Mouse (Mus musculus) MEL (cell line): ENCODE results near the gene Borcs8. TPM values are rescaled to one million over a fixed set of nuclear protein-coding genes. Genes with fewer than 3 reads are reported as not detected.

Experiments used
- DNase-seq: peaks from one replicate; pipeline ENCODE4 v3.0.0; 2011; ENCODE audit warnings: low read depth, low spot score
- H3K27ac ChIP-seq: 2 replicates; pipeline ENCODE4 v1.5.1; 2012; ENCODE audit warnings: low read depth, mild to moderate bottlenecking, control low read depth, low read length, moderate library complexity; ENCODE audit not compliant: control insufficient read depth
- H3K27me3 ChIP-seq, 2 experiments: fragments of 150-350 bp in 1 of 2; sonication (generic) in 1 of 2; 2 replicates each; pipeline ENCODE4 v1.6.1; 2012; ENCODE audit warnings: low read length in 2 of 2, mild to moderate bottlenecking in 2 of 2, improper control_type of control experiment in 1 of 2, moderate library complexity in 1 of 2; ENCODE audit not compliant: insufficient read depth in 2 of 2, control insufficient read depth in 1 of 2
- H3K36me3 ChIP-seq, 2 experiments: 2 replicates each; pipeline ENCODE4 v1.6.1; 2012 to 2014; ENCODE audit warnings: low read length in 2 of 2, improper control_type of control experiment in 1 of 2, inconsistent platforms in 1 of 2, mild to moderate bottlenecking in 1 of 2; ENCODE audit not compliant: insufficient read depth in 2 of 2, control insufficient read depth in 1 of 2
- H3K4me1 ChIP-seq, 2 experiments: fragments of 150-350 bp in 1 of 2; sonication (generic) in 1 of 2; 2 replicates each; pipeline ENCODE4 v1.6.1; 2012; ENCODE audit warnings: low read length in 2 of 2, improper control_type of control experiment in 1 of 2, mild to moderate bottlenecking in 1 of 2; ENCODE audit not compliant: insufficient read depth in 2 of 2, control insufficient read depth in 1 of 2
- H3K4me3 ChIP-seq, 2 experiments: fragments of 150-350 bp in 1 of 2; sonication (generic) in 1 of 2; 2 replicates each; pipeline ENCODE4 v1.5.1; 2012; ENCODE audit warnings: low read depth in 2 of 2, low read length in 2 of 2, mild to moderate bottlenecking in 2 of 2, moderate library complexity in 2 of 2, control low read depth in 1 of 2, improper control_type of control experiment in 1 of 2; ENCODE audit not compliant: control insufficient read depth in 1 of 2, insufficient read depth in 1 of 2
- H3K79me2 ChIP-seq: 2 replicates; pipeline ENCODE4 v1.6.1; 2012; ENCODE audit warnings: mild to moderate bottlenecking, low read length, moderate library complexity; ENCODE audit not compliant: control insufficient read depth, poor library complexity, insufficient read depth
- H3K9ac ChIP-seq: 2 replicates; pipeline ENCODE4 v1.6.1; 2012; ENCODE audit warnings: low read depth, mild to moderate bottlenecking, control low read depth, low read length, moderate library complexity; ENCODE audit not compliant: control insufficient read depth, poor library complexity, severe bottlenecking
- H3K9me3 ChIP-seq: fragments of 150-350 bp; sonication (generic); replicated peaks from 2 replicates; pipeline ENCODE4 v1.6.1; 2012; ENCODE audit warnings: mild to moderate bottlenecking, low read length, improper control_type of control experiment, moderate library complexity; ENCODE audit not compliant: insufficient read depth
- BHLHE40 ChIP-seq: IDR thresholded peaks from 2 replicates; pipeline ENCODE4 v1.6.1; 2012; ENCODE audit warnings: low read depth, mild to moderate bottlenecking, inconsistent platforms, low read length, improper control_type of control experiment, borderline replicate concordance
- CHD2 ChIP-seq: IDR thresholded peaks from 2 replicates; pipeline ENCODE4 v1.6.1; 2011; ENCODE audit warnings: low read length, improper control_type of control experiment
- CTCF ChIP-seq, 3 experiments: IDR thresholded peaks in 2 of 3; conservative IDR thresholded peaks in 1 of 3; 2 replicates each; pipeline ENCODE4 v1.5.1; 2011 to 2012; ENCODE audit warnings: low read length in 3 of 3, low read depth in 2 of 3, mild to moderate bottlenecking in 2 of 3, improper control_type of control experiment in 1 of 3, inconsistent platforms in 1 of 3, mixed read lengths in 1 of 3, moderate library complexity in 1 of 3; ENCODE audit not compliant: control insufficient read depth in 1 of 3, insufficient read depth in 1 of 3, poor library complexity in 1 of 3, severe bottlenecking in 1 of 3
- ELF1 ChIP-seq: IDR thresholded peaks from 2 replicates; pipeline ENCODE4 v1.6.1; 2014; ENCODE audit warnings: low read depth, mild to moderate bottlenecking, inconsistent platforms, low read length, improper control_type of control experiment, moderate library complexity
- GATA1 ChIP-seq: IDR thresholded peaks from 2 replicates; pipeline ENCODE4 v1.6.1; 2011; ENCODE audit warnings: low read depth, low read length, improper control_type of control experiment
- JUND ChIP-seq: IDR thresholded peaks from 2 replicates; pipeline ENCODE4 v1.6.1; 2011; ENCODE audit warnings: low read depth, mild to moderate bottlenecking, improper control_type of control experiment, low read length
- MAZ ChIP-seq: IDR thresholded peaks from 2 replicates; pipeline ENCODE4 v1.6.1; 2012; ENCODE audit warnings: low read depth, mild to moderate bottlenecking, inconsistent platforms, low read length, improper control_type of control experiment
- MYC ChIP-seq: IDR thresholded peaks from 2 replicates; pipeline ENCODE4 v1.6.1; 2011; ENCODE audit warnings: low read depth, mild to moderate bottlenecking, low read length, improper control_type of control experiment, moderate library complexity
- NRF1 ChIP-seq: IDR thresholded peaks from 2 replicates; pipeline ENCODE4 v1.6.1; 2014; ENCODE audit warnings: low read depth, mild to moderate bottlenecking, inconsistent platforms, low read length, improper control_type of control experiment, moderate library complexity; ENCODE audit not compliant: poor library complexity, insufficient read depth, severe bottlenecking
- POLR2A ChIP-seq, 2 experiments: IDR thresholded peaks; 2 replicates each; pipeline ENCODE4 v1.6.1; 2011 to 2012; ENCODE audit warnings: low read length in 2 of 2, mild to moderate bottlenecking in 2 of 2, control low read depth in 1 of 2, improper control_type of control experiment in 1 of 2, low read depth in 1 of 2, moderate library complexity in 1 of 2; ENCODE audit not compliant: control insufficient read depth in 1 of 2, insufficient read depth in 1 of 2, poor library complexity in 1 of 2
- POLR2AphosphoS5 ChIP-seq: IDR thresholded peaks from 2 replicates; pipeline ENCODE4 v1.6.1; 2012; ENCODE audit warnings: low read depth, borderline replicate concordance, mild to moderate bottlenecking, inconsistent platforms, low read length, moderate library complexity, mixed read lengths
- RAD21 ChIP-seq: IDR thresholded peaks from 2 replicates; pipeline ENCODE4 v1.6.1; 2011; ENCODE audit warnings: mild to moderate bottlenecking, low read depth, low read length, improper control_type of control experiment
- SIN3A ChIP-seq: IDR thresholded peaks from 2 replicates; pipeline ENCODE4 v1.6.1; 2012; ENCODE audit warnings: low read length, improper control_type of control experiment, inconsistent platforms
- SMC3 ChIP-seq: IDR thresholded peaks from 2 replicates; pipeline ENCODE4 v1.6.1; 2011; ENCODE audit warnings: low read depth, low read length, improper control_type of control experiment
- TAL1 ChIP-seq: IDR thresholded peaks from 2 replicates; pipeline ENCODE4 v1.6.1; 2012; ENCODE audit warnings: mild to moderate bottlenecking, inconsistent platforms, low read length, moderate library complexity, mixed read lengths
- TBP ChIP-seq: IDR thresholded peaks from 2 replicates; pipeline ENCODE4 v1.8.0; 2011; ENCODE audit warnings: low read depth, low read length, improper control_type of control experiment
- UBTF ChIP-seq: IDR thresholded peaks from 2 replicates; pipeline ENCODE4 v1.6.1; 2012; ENCODE audit warnings: low read depth, mild to moderate bottlenecking, inconsistent platforms, low read length, improper control_type of control experiment, moderate library complexity, borderline replicate concordance; ENCODE audit not compliant: insufficient read depth
- USF1 ChIP-seq: IDR thresholded peaks from 2 replicates; pipeline ENCODE4 v1.6.1; 2014; ENCODE audit warnings: low read depth, mild to moderate bottlenecking, inconsistent platforms, low read length, improper control_type of control experiment, moderate library complexity
- USF2 ChIP-seq, 2 experiments: IDR thresholded peaks; 2 replicates each; pipeline ENCODE4 v1.6.1; 2011 to 2012; ENCODE audit warnings: improper control_type of control experiment in 2 of 2, low read length in 2 of 2, borderline replicate concordance in 1 of 2, inconsistent platforms in 1 of 2, low read depth in 1 of 2, mild to moderate bottlenecking in 1 of 2; ENCODE audit not compliant: insufficient read depth in 1 of 2
- ZC3H11A ChIP-seq: IDR thresholded peaks from 2 replicates; pipeline ENCODE4 v1.6.1; 2012; ENCODE audit warnings: low read depth, mild to moderate bottlenecking, inconsistent platforms, low read length, improper control_type of control experiment
- ZMIZ1 ChIP-seq: IDR thresholded peaks from 2 replicates; pipeline ENCODE4 v1.6.1; 2012; ENCODE audit warnings: low read depth, mild to moderate bottlenecking, inconsistent platforms, low read length, improper control_type of control experiment, moderate library complexity
- ZNF384 ChIP-seq: IDR thresholded peaks from 2 replicates; pipeline ENCODE4 v1.6.1; 2012; ENCODE audit warnings: low read depth, mild to moderate bottlenecking, inconsistent platforms, low read length, improper control_type of control experiment
- polyA plus RNA-seq, 2 experiments: library from polyadenylated mRNA; stranded (reverse) in 1 of 2; unstranded in 1 of 2; fragments of >175 nt in 1 of 2; fragments of >200 nt in 1 of 2; gene quantifications; 2 replicates each; pipeline versions ENCODE4 v1.2.1 to v1.2.4; 2012; ENCODE audit warnings: low replicate concordance in 2 of 2, low read depth in 1 of 2; ENCODE audit not compliant: insufficient read length in 2 of 2, insufficient read depth in 1 of 2, missing spikeins in 1 of 2
- total RNA-seq: library from RNA; depleted of rRNA; stranded (reverse); fragments of 300-350 nt; gene quantifications from 2 replicates; pipeline ENCODE4 v1.2.3, GENCODE M21; 2012

The Borcs8 gene
- total and polyA plus RNA-seq, 3 experiments = 49.5 to 73.0 TPM; not detected in 1

DNA sequence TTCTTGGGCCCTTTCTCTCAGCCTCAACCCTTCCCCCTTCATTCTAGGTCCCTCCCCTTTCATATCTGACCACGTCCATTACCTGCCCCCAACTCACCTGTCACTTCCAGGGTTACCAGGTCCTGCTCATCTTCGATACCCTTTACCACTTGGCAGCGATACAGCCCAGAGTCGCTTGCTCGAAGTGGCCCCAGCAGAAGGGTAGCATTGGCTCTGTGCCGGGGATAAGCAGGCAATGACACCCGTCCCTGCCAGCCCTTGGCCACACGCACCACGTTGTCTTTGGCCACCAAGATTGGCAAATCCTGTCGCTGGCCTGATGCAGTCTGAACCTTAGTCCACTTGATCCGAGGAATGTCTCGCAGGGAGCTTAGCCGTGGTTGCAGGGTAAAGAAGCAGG, 24.4 kb upstream of the Borcs8 start:
- no peaks in the 10 kb centered on the region for H3K36me3 ChIP-seq
- H3K4me1 ChIP-seq = no peaks in the 10 kb centered on the region
- H3K27me3 ChIP-seq = 0 out of 4 replicates have a peak, but pooled peaks cover 0 to 3% of the 10 kb centered on the region in 2 experiments
- no peaks in the 10 kb centered on the region for H3K79me2 ChIP-seq
- H3K27ac ChIP-seq = no peak overlapping the region
- no peak overlapping the region for H3K4me3 ChIP-seq
- TF ChIP-seq TAL1 (no peak), SMC3 (no peak), ZMIZ1 (no peak), ELF1 (no peak), MYC (no peak), RAD21 (no peak), GATA1 (no peak), CTCF (IDR thresholded peaks at IDR 0.05 in 2 of 3, conservative IDR thresholded peaks at IDR 0.05 in 1 of 3; ENCODE audit: control insufficient read depth in 1 of 3, insufficient read depth in 1 of 3, low read depth in 2 of 3, low read length in 3 of 3, poor library complexity in 1 of 3, severe bottlenecking in 1 of 3) (no peak), CHD2 (no peak), USF2 (IDR thresholded peaks at IDR 0.05; ENCODE audit: borderline replicate concordance in 1 of 2, insufficient read depth in 1 of 2, low read depth in 1 of 2, low read length in 2 of 2) (no peak), USF1 (no peak), POLR2AphosphoS5 (no peak), ZC3H11A (no peak), ZNF384 (no peak), BHLHE40 (no peak), MAZ (no peak), UBTF (no peak), TBP (no peak), POLR2A (IDR thresholded peaks at IDR 0.05; ENCODE audit: control insufficient read depth in 1 of 2, insufficient read depth in 1 of 2, low read depth in 1 of 2, low read length in 2 of 2, poor library complexity in 1 of 2) (no peak), NRF1 (no peak)
- DNase-seq = no peak
- H3K9ac ChIP-seq = no peak overlapping the region
- H3K9me3 ChIP-seq = no peaks in the 10 kb centered on the region

DNA sequence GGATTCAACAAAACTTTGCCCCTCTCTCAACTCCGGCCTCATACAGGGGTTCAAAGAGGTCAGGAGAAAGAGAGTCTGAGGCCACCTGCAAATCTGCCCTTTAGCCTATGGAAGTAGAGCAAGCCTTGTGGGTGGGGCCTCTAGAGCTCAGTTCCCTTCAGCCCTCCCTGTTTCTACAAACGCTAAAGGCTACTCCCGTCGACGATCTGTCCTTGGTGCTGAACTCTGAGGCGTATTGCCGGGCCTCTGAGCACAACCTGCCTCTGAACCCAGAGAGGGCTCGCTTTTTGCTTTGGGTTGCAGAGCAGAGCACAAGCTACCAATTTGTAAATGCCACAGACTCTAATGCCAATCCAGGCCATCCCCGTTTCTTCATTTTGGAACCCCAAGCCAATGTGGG, 21.7 kb upstream of the Borcs8 start:
- H3K4me1 ChIP-seq = no peaks in the 10 kb centered on the region
- 0 out of 4 replicates have a peak, but pooled peaks cover 0 to 3% of the 10 kb centered on the region in 2 experiments for H3K27me3 ChIP-seq

More for the DNA sequence above, 21.7 kb upstream of the Borcs8 start:
- H3K9me3 ChIP-seq = no peaks in the 10 kb centered on the region
- no peaks in the 10 kb centered on the region for H3K36me3 ChIP-seq
- peak; percentile 89 for TF ChIP-seq SIN3A
- TF ChIP-seq JUND = no peak
- no peaks in the 10 kb centered on the region for H3K79me2 ChIP-seq
- H3K27ac ChIP-seq = no peak overlapping the region
- no peak overlapping the region for H3K4me3 ChIP-seq
- peak; percentile 83 for DNase-seq
- no peak overlapping the region for H3K9ac ChIP-seq
